Mouse (Mus musculus) midbrain, embryonic 15.5 days (tissue): ENCODE measurements around the gene Tor1b. TPM values are rescaled to one million over a fixed set of nuclear protein-coding genes. Genes with fewer than 3 reads are reported as not detected.

Source experiments
- ATAC-seq: fragments of 200-750 bp; cut with Nextera tagmentation; replicated peaks from 2 replicates; pipeline ENCODE4 v1.8.0; 2017; ENCODE audit warnings: moderate TSS enrichment
- H3K27ac ChIP-seq: fragments of 300-500 bp; sonication (generic); 2 replicates; pipeline ENCODE4 v1.5.1; 2015; ENCODE audit warnings: mild to moderate bottlenecking, inconsistent platforms
- H3K27me3 ChIP-seq: fragments of 300-500 bp; sonication (generic); replicated peaks from 2 replicates; pipeline ENCODE4 v1.6.1; 2015; ENCODE audit warnings: inconsistent platforms
- H3K36me3 ChIP-seq: fragments of 300-500 bp; sonication (generic); replicated peaks from 2 replicates; pipeline ENCODE4 v1.6.1; 2015; ENCODE audit warnings: inconsistent platforms
- H3K4me1 ChIP-seq: fragments of 300-500 bp; sonication (generic); 2 replicates; pipeline ENCODE4 v1.6.1; 2015; ENCODE audit warnings: inconsistent platforms
- H3K4me2 ChIP-seq: fragments of 300-500 bp; sonication (generic); 2 replicates; pipeline ENCODE4 v1.6.1; 2015; ENCODE audit warnings: inconsistent platforms, mild to moderate bottlenecking, moderate library complexity
- H3K4me3 ChIP-seq: fragments of 300-500 bp; sonication (generic); 2 replicates; pipeline ENCODE4 v1.5.1; 2015; ENCODE audit warnings: mild to moderate bottlenecking, inconsistent platforms
- H3K9ac ChIP-seq: fragments of 300-500 bp; sonication (generic); 2 replicates; pipeline ENCODE4 v1.6.1; 2015; ENCODE audit warnings: mild to moderate bottlenecking, inconsistent platforms
- H3K9me3 ChIP-seq: fragments of 300-500 bp; sonication (generic); 2 replicates; pipeline ENCODE4 v1.6.1; 2016; ENCODE audit warnings: inconsistent platforms
- WGBS: fragments of 180-500 bp; shearing (Covaris S2); methylation state at CpG from one replicate; pipeline ENCODE4 v1.1.7; 2015; ENCODE audit warnings: mixed read lengths; 5-methylcytosine and 5-hydroxymethylcytosine counted together
- polyA plus RNA-seq: library from polyadenylated mRNA; unstranded; fragments of >200 nt; fragmentation: Nextera tagmentation; extraction: Ambion mirVana; gene quantifications from 2 replicates; pipeline ENCODE4 v1.2.1, GENCODE M21; 2015

Tor1b gene
- polyA plus RNA-seq, 1 experiment from 2014 or later, result 20.8 TPM

- H3K9ac ChIP-seq, result no peak overlapping the region
- WGBS, result 84% methylated on average over 2 of the region's 2 CpGs
- peaks cover 37% of the 10 kb centered on the region; the same call in 1 of the 2 replicates for H3K36me3 ChIP-seq
- no peaks in the 10 kb centered on the region for H3K27me3 ChIP-seq
- H3K4me1 ChIP-seq, result no peaks in the 10 kb centered on the region
- H3K9me3 ChIP-seq, result no peaks in the 10 kb centered on the region
- no peak overlapping the region for H3K27ac ChIP-seq
- no peak overlapping the region for H3K4me3 ChIP-seq
- H3K4me2 ChIP-seq, result no peak overlapping the region
- ATAC-seq, result no peak
Measured at GRCm38 (mm10) chr2:31005453-31005852, 52.7 kb downstream of the Tor1b start.

DNA sequence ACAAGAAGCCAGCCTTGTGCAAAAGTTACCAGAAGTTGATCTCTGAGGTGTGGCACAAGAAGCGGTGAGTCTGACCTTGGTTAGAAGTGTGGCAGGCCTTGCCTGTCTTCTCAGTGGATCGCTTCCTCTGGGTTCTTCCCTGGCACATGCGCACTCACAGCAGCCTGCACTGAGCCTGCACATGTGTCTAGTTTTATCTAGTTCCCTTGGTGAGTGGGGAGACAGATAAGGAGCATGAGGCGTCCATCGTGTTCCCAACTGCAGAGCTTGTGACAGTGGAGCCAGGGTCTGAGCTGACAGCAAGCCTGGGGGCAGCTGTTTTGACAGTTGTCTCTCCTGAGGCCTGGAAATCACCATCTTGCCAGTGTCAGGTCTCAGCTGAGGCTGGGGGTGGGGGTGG is 53.7 kb downstream of the Tor1b start:
- no peaks in the 10 kb centered on the region for H3K27me3 ChIP-seq

GRCm38 (mm10) chr2:31007208-31007607 is 54.4 kb downstream of the Tor1b start:
- Histone ChIP-seq H3K4me2 (no peak overlapping the region), H3K9me3 (no peaks in the 10 kb centered on the region), H3K4me1 (no peaks in the 10 kb centered on the region), H3K36me3 (peaks cover 40% of the 10 kb centered on the region; the same call in 1 of the 2 replicates), H3K4me3 (no peak overlapping the region), H3K27ac (no peak overlapping the region), H3K27me3 (no peaks in the 10 kb centered on the region), H3K9ac (no peak overlapping the region)
- 90% methylated on average over 5 of the region's 5 CpGs for WGBS
- ATAC-seq, result no peak

More for the DNA sequence above, 53.7 kb downstream of the Tor1b start:
- Histone ChIP-seq H3K36me3 (peaks cover 43% of the 10 kb centered on the region; the same call in 1 of the 2 replicates), H3K9ac (no peak overlapping the region), H3K4me3 (no peak overlapping the region), H3K4me2 (no peak overlapping the region), H3K27ac (no peak overlapping the region), H3K9me3 (no peaks in the 10 kb centered on the region), H3K4me1 (no peaks in the 10 kb centered on the region)
- no peak for ATAC-seq
- 94% methylated on average over 5 of the region's 5 CpGs for WGBS

Other genes starting within 250 kb of the Tor1b start
- 1.2 and 1.7 TPM in 2 replicates for gene 1700001O22Rik, start 149.3 kb upstream of the Tor1b start, polyA plus RNA-seq
- 122 and 123 TPM in 2 replicates for gene Ntmt1, start 145.1 kb upstream of the Tor1b start, polyA plus RNA-seq
- gene Asb6, start 122.6 kb upstream of the Tor1b start, polyA plus RNA-seq, result 44.9 and 47.5 TPM in 2 replicates
- 3.7 and 4.0 TPM in 2 replicates for gene Prrx2, start 118.0 kb upstream of the Tor1b start, polyA plus RNA-seq
- gene Ptges, start 23.1 kb upstream of the Tor1b start, polyA plus RNA-seq, result 5.1 and 6.3 TPM in 2 replicates
- gene Tor1a, start 15.0 kb downstream of the Tor1b start, polyA plus RNA-seq, result 90.6 and 97.3 TPM in 2 replicates
- 96.4 and 100 TPM in 2 replicates for gene BC005624, start 29.2 kb downstream of the Tor1b start, polyA plus RNA-seq
- 50.2 and 55.5 TPM in 2 replicates for gene Usp20, start 29.3 kb downstream of the Tor1b start, polyA plus RNA-seq
- 29.6 and 29.7 TPM in 2 replicates for gene Fnbp1, start 189.0 kb downstream of the Tor1b start, polyA plus RNA-seq
- 39.6 and 41.0 TPM in 2 replicates for gene Gpr107, start 199.4 kb downstream of the Tor1b start, polyA plus RNA-seq